ENCODE assay signal across 10 mouse cellular contexts in genomic region chr13:53464441-53465001, GRCm38 (mm10). TPM values are rescaled to one million over a fixed set of nuclear protein-coding genes. Genes with fewer than 3 reads are reported as not detected.
DNase-seq lines count a peak whose midpoint lies in the region; ATAC-seq and TF ChIP-seq lines count a peak whose summit lies in the region.
"Had no signal": no experiment of that assay in that cellular context is flagged by ENCODE, and none has a peak within 500 bp of the region (broad histone marks: within the 10 kb centered on the region; RNA-seq: fewer than 3 reads in every experiment).

No protein-coding gene starts in this region.

- no peak for TF ChIP-seq CTCF in hindbrain, postnatal 0 days (IDR thresholded peaks at IDR 0.05; ENCODE audit: low read depth)

- no peaks in the 10 kb centered on the region for H3K9me3 ChIP-seq in heart, embryonic 12.5 days (replicated peaks)
- H3K9me3 ChIP-seq in embryonic facial prominence, embryonic 10.5 days: no peaks in the 10 kb centered on the region
- no peaks in the 10 kb centered on the region for H3K9me3 ChIP-seq in hindbrain, postnatal 0 days (ENCODE audit: low read length)
- H3K9me3 ChIP-seq in neural tube, embryonic 13.5 days: no peaks in the 10 kb centered on the region

- peaks cover 39% of the 10 kb centered on the region for H3K4me1 ChIP-seq in heart, embryonic 12.5 days (replicated peaks)
- peaks cover 71% of the 10 kb centered on the region for H3K4me1 ChIP-seq in embryonic facial prominence, embryonic 10.5 days
- peaks cover 3% of the 10 kb centered on the region for H3K4me1 ChIP-seq in hindbrain, postnatal 0 days (ENCODE audit: insufficient read depth, low read length)
- peaks cover 63% of the 10 kb centered on the region for H3K4me1 ChIP-seq in neural tube, embryonic 13.5 days (replicated peaks)

- no peaks in the 10 kb centered on the region for H3K36me3 ChIP-seq in heart, embryonic 12.5 days
- H3K36me3 ChIP-seq in embryonic facial prominence, embryonic 10.5 days (replicated peaks): 0 out of 2 replicates have a peak, but pooled peaks cover 3% of the 10 kb centered on the region
- H3K36me3 ChIP-seq in hindbrain, postnatal 0 days (ENCODE audit: insufficient read depth, low read length): no peaks in the 10 kb centered on the region
- H3K36me3 ChIP-seq in neural tube, embryonic 13.5 days: no peaks in the 10 kb centered on the region

- no peak overlapping the region for H3K27ac ChIP-seq in heart, embryonic 12.5 days (ENCODE audit: poor library complexity, severe bottlenecking)
- H3K27ac ChIP-seq in embryonic facial prominence, embryonic 10.5 days (replicated peaks): peak overlapping the region; percentile 77
- no peak overlapping the region for H3K27ac ChIP-seq in hindbrain, postnatal 0 days
- H3K27ac ChIP-seq in neural tube, embryonic 13.5 days (replicated peaks): peak overlapping the region; percentile 19; the same call in 1 of the 2 replicates

- no peak for DNase-seq in heart, postnatal 36 days
- peak; percentile 72 for DNase-seq in embryonic facial prominence, embryonic 10.5 days (ENCODE audit: low spot score)
- DNase-seq in hindbrain, postnatal 0 days (ENCODE audit: low spot score): no peak
- DNase-seq in natural killer cell, adult 2 months (ENCODE audit: low spot score in 2 of 2): no peak
- no peak for DNase-seq in layer of hippocampus, adult 8-10 months (ENCODE audit: low spot score in 2 of 2)
- DNase-seq in gastrocnemius, postnatal 36 days: no peak
- DNase-seq: cerebellum, adult 11 months had no signal

- H3K4me3 ChIP-seq in heart, embryonic 12.5 days: peak overlapping the region; percentile 34
- peak overlapping the region; percentile 50 for H3K4me3 ChIP-seq in embryonic facial prominence, embryonic 10.5 days
- H3K4me3 ChIP-seq in hindbrain, postnatal 0 days (ENCODE audit: low read length): no peak overlapping the region
- H3K4me3 ChIP-seq in neural tube, embryonic 13.5 days: peak overlapping the region; percentile 12; the same call in 1 of the 2 replicates

- no peak for ATAC-seq in heart, embryonic 12.5 days (ENCODE audit: insufficient number of reproducible peaks, low FRiP score)
- ATAC-seq in hindbrain, postnatal 0 days: peak; percentile 55; the same call in 1 of the 2 replicates
- 0 out of 2 replicates have a peak, but pooled peaks have one; percentile 19 for ATAC-seq in neural tube, embryonic 13.5 days (ENCODE audit: low read depth)

- peak overlapping the region; percentile 28; the same call in 1 of the 2 replicates for H3K9ac ChIP-seq in heart, embryonic 12.5 days
- no peak overlapping the region for H3K9ac ChIP-seq in hindbrain, postnatal 0 days (replicated peaks; ENCODE audit: low read length)
- H3K9ac ChIP-seq in neural tube, embryonic 13.5 days: no peak overlapping the region

- intact Hi-C loops in heart, postnatal 36 days (cut with DNase I): loop anchor here (5.0 kb wide), 2 partner anchors 128 to 223 kb away; no protein-coding TSS in a partner anchor
- intact Hi-C loops in gastrocnemius, postnatal 36 days (cut with DNase I): no loop called here

- peaks cover 59% of the 10 kb centered on the region for H3K27me3 ChIP-seq in heart, embryonic 12.5 days (replicated peaks)
- H3K27me3 ChIP-seq in embryonic facial prominence, embryonic 10.5 days (replicated peaks; ENCODE audit: low read depth, poor library complexity, severe bottlenecking): peaks cover 100% of the 10 kb centered on the region
- H3K27me3 ChIP-seq in hindbrain, postnatal 0 days (ENCODE audit: insufficient read depth, low read length): peaks cover 39% of the 10 kb centered on the region
- H3K27me3 ChIP-seq in neural tube, embryonic 13.5 days: peaks cover 93% of the 10 kb centered on the region

- 3% methylated on average over 20 of the region's 21 CpGs for WGBS in heart, embryonic 12.5 days
- WGBS in embryonic facial prominence, embryonic 10.5 days: under 1% methylated on average over 21 of the region's 21 CpGs
- WGBS in hindbrain, postnatal 0 days: 5% methylated on average over 21 of the region's 21 CpGs
- WGBS in neural tube, embryonic 13.5 days: 1% methylated on average over 21 of the region's 21 CpGs

- H3K4me2 ChIP-seq in heart, embryonic 12.5 days: peak overlapping the region; percentile 67
- peak overlapping the region; percentile 2; the same call in 1 of the 2 replicates for H3K4me2 ChIP-seq in hindbrain, postnatal 0 days (ENCODE audit: low read depth, low read length)
- peak overlapping the region; percentile 45 for H3K4me2 ChIP-seq in neural tube, embryonic 13.5 days

RNA-seq across cellular contexts. Expression of gene Msx2, which starts 8.4 kb away (rescaled TPM):
- 8.7 and 9.0 TPM in 2 replicates for polyA plus RNA-seq in heart, embryonic 12.5 days (2016; fragmentation: Nextera tagmentation; extraction: Ambion mirVana)
- total RNA-seq in heart, postnatal 36 days (2021): under 1 TPM; 0.62 to 0.67 TPM
- polyA plus RNA-seq in embryonic facial prominence, embryonic 10.5 days (2016; fragmentation: Nextera tagmentation; extraction: Ambion mirVana): 41.4 and 57.6 TPM in 2 replicates
- total RNA-seq in hindbrain, postnatal 0 days (2014; rRNA removed): 3.1 and 4.4 TPM in 2 replicates
- polyA plus RNA-seq in hindbrain, postnatal 0 days (2015; fragmentation: Nextera tagmentation; extraction: Ambion mirVana): 5.1 and 5.3 TPM in 2 replicates
- 1.7 and 3.2 TPM in 2 replicates for polyA plus RNA-seq in neural tube, embryonic 13.5 days (2015; fragmentation: Nextera tagmentation; extraction: Ambion mirVana)
- total RNA-seq in layer of hippocampus, adult 8-10 months (2022): under 1 TPM; 0.16 to 0.70 (median 0.45) TPM
- total RNA-seq in gastrocnemius, postnatal 36 days (2021): not detected
- total RNA-seq: CH12.LX had no signal

Comparison
In these comparisons a context has a peak if more than half of its experiments do, and no peak if none do; other contexts are left out.
1. H3K27ac ChIP-seq: peak in embryonic facial prominence, embryonic 10.5 days (single experiment) and neural tube, embryonic 13.5 days (single experiment); none in heart, embryonic 12.5 days (single experiment) and hindbrain, postnatal 0 days (single experiment).
2. H3K4me2 ChIP-seq: peak in every context shown above with its lines; median percentile 67 in heart, embryonic 12.5 days; 45 in neural tube, embryonic 13.5 days; 2 in hindbrain, postnatal 0 days.